Mouse (Mus musculus) adrenal gland, postnatal 25 days (tissue): Measurements from ENCODE around the gene Olfr1278. TPM values are rescaled to one million over a fixed set of nuclear protein-coding genes. Genes with fewer than 3 reads are reported as not detected.
"Not testable (repeated sequence)": the region's sequence is repeated elsewhere in the genome, so short reads cannot be mapped to it uniquely, and the experiment has no call there.

Source experiments
- DNase-seq: peaks from one replicate; pipeline ENCODE4 v3.0.0; 2021; ENCODE audit warnings: mixed read lengths
- long read RNA-seq: library from polyadenylated mRNA; stranded (forward); transcript quantifications from one replicate; pipeline ENCODE4 v2.0.0, GENCODE M21; 2021
- total RNA-seq: library from RNA; stranded (reverse); gene quantifications from 2 replicates; pipeline ENCODE4 v1.2.3, GENCODE M21; 2021

Olfr1278 gene
- not detected in 2 replicates for total RNA-seq
- long read RNA-seq = 0 reads

GRCm38 (mm10) chr2:111289836-111290235, at the start of gene Olfr1278:
Olfr1278 (plus strand) TSS chr2:111290136.
- DNase-seq = no peak

GRCm38 (mm10) chr2:111254216-111254615, 35.7 kb upstream of the Olfr1278 start, which contains the start of gene Olfr1276:
Olfr1276 (plus strand) TSS chr2:111254516.
- no peak for DNase-seq

- DNase-seq = no peak
These were observed 15.9 kb upstream of the Olfr1278 start, which contains the start of gene Olfr1277 for GRCm38 (mm10) chr2:111274006-111274405. Olfr1277 (minus strand) TSS chr2:111274106.

- DNase-seq = no peak
These were observed 8.6 kb downstream of the Olfr1278 start for GRCm38 (mm10) chr2:111298541-111298940.

GRCm38 (mm10) chr2:111300374-111300773, 10.4 kb downstream of the Olfr1278 start, which contains the start of gene Olfr1279:
Olfr1279 (plus strand) TSS chr2:111300635.
- DNase-seq = no peak

- no peak for DNase-seq
These were observed 23.8 kb downstream of the Olfr1278 start, which contains the start of gene Olfr1280 for GRCm38 (mm10) chr2:111313717-111314116. Olfr1280 (plus strand) TSS chr2:111314017.

GRCm38 (mm10) chr2:111326220-111326619, 36.3 kb downstream of the Olfr1278 start, which contains the start of gene Olfr1281:
Olfr1281 (plus strand) TSS chr2:111326520.
- no peak for DNase-seq

- not testable (repeated sequence) for DNase-seq
These were observed 43.8 kb downstream of the Olfr1278 start for GRCm38 (mm10) chr2:111333721-111334120.

GRCm38 (mm10) chr2:111335976-111336375, 46.0 kb downstream of the Olfr1278 start, which contains the start of gene Olfr1282:
Olfr1282 (minus strand) TSS chr2:111336076.
- DNase-seq = no peak

Other genes with a start within 250 kb of the Olfr1278 start
- gene Gm13941, start 184.2 kb upstream of the Olfr1278 start, total RNA-seq = not detected in 2 replicates
- not detected in 2 replicates for gene Gm15130, start 137.2 kb upstream of the Olfr1278 start, total RNA-seq
- not detected in 2 replicates for gene 4930430A15Rik, start 60.5 kb upstream of the Olfr1278 start, total RNA-seq
- not detected in 2 replicates for gene Olfr1275, start 54.9 kb upstream of the Olfr1278 start, total RNA-seq
- gene Olfr1276, start 35.6 kb upstream of the Olfr1278 start, total RNA-seq = not detected in 2 replicates
- not detected in 2 replicates for gene Olfr1277, start 16.0 kb upstream of the Olfr1278 start, total RNA-seq
- gene Olfr1279, start 10.5 kb downstream of the Olfr1278 start, total RNA-seq = not detected in 2 replicates
- not detected in 2 replicates for gene Olfr1280, start 23.9 kb downstream of the Olfr1278 start, total RNA-seq
- not detected in 2 replicates for gene Olfr1281, start 36.4 kb downstream of the Olfr1278 start, total RNA-seq
- not detected in 2 replicates for gene Olfr1282, start 45.9 kb downstream of the Olfr1278 start, total RNA-seq
- gene Olfr1283, start 76.7 kb downstream of the Olfr1278 start, total RNA-seq = not detected in 2 replicates
- gene Olfr1284, start 85.4 kb downstream of the Olfr1278 start, total RNA-seq = not detected in 2 replicates
- not detected in 2 replicates for gene Olfr1286, start 133.0 kb downstream of the Olfr1278 start, total RNA-seq
- gene Olfr1287, start 159.0 kb downstream of the Olfr1278 start, total RNA-seq = not detected in 2 replicates
- not detected in 2 replicates for gene Olfr1288, start 184.0 kb downstream of the Olfr1278 start, total RNA-seq
- gene Olfr1289, start 190.7 kb downstream of the Olfr1278 start, total RNA-seq = not detected in 2 replicates
- gene Olfr1290, start 203.7 kb downstream of the Olfr1278 start, total RNA-seq = not detected in 2 replicates
- gene Olfr1291-ps1, start 207.0 kb downstream of the Olfr1278 start, total RNA-seq = not detected in 2 replicates
- gene Olfr1293-ps, start 235.1 kb downstream of the Olfr1278 start, total RNA-seq = not detected in 2 replicates